Mouse (Mus musculus): ENCODE measurements around the gene Adamts16.

Adamts16 gene

DNA sequence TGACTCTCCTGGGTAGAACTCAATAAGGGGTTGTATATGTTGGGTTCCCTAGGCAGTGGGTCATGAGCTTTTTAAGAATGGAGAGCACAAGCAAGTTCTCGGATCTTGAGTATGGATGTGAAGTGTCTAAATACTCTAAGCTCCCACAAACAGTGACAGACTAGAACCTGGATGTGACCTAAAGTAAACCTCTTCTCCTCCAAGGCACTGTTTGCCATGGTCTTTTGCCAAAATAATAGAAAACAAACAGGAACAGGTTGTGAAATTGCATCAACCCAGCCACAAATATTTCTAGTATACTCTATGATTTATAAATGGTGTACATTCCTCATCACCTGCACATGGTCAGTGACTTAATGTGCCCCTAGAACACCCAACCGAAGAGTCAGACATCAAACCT, 79.0 kb downstream of the Adamts16 start:
- no peak for DNase-seq (ENCODE audit: low spot score in 2 of 2)

GRCm38 (mm10) chr13:70761312-70761711, 80.3 kb downstream of the Adamts16 start:
- DNase-seq (ENCODE audit: low spot score in 2 of 2), result no peak

- no peak for DNase-seq (ENCODE audit: low spot score in 2 of 2)
Observed at GRCm38 (mm10) chr13:70760186-70760585, 81.4 kb downstream of the Adamts16 start.

GRCm38 (mm10) chr13:70746294-70747008, 95.2 kb downstream of the Adamts16 start:
- no peak for DNase-seq (ENCODE audit: low spot score in 2 of 2)

GRCm38 (mm10) chr13:70744416-70745038, 97.1 kb downstream of the Adamts16 start:
- DNase-seq (ENCODE audit: low spot score in 2 of 2), result no peak

GRCm38 (mm10) chr13:70742693-70743092, 98.9 kb downstream of the Adamts16 start:
- DNase-seq (ENCODE audit: low spot score in 2 of 2), result no peak

DNA sequence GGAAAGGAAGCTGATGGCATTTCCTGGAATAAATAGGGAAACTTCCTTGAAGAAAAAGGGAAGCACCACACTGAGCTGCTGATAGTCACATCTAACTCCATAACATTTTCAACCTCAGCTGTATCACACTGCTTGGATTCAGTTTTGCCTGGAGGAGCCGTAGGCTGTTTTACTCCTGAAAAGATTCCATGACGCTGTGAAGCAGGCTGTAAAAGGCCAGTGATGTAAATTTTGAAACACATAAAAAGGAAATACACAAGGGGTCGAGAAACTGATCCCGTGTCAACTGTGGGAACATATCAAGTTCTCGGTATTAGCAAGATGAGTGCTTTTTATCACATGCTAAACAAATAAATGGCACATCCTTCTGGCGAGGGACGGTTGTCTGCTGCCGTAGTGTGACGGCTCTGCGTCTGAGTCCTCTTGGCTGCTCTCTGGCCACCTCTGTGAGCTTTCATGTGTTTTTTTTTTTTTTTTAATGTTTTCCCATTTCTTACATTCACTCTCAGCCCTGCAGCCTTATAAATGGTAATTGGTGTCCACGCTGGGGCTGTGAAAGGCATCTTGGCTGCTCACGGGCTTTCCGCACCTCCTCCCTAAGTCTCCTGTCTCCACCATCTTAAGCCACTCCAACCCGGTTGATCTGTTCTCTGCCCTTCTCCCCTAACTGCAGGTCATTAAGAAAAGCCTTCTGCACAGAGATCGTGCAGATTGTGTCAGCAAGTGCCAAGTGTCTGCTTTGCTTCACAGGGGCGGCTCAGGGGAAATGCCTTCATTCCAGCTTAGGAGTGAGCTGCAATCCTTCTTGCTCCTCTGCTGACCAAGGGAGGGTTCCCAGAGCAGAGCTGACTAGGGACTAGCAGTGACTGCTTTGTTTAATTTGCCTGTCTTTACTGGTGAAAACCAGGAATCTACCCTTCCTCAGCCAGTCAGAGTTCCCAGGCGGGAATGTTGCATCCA, 101.0 kb downstream of the Adamts16 start:
- DNase-seq (ENCODE audit: low spot score in 2 of 2), result no peak

- DNase-seq (ENCODE audit: low spot score in 2 of 2), result no peak
Observed at GRCm38 (mm10) chr13:70738781-70739180, 102.8 kb downstream of the Adamts16 start.

DNA sequence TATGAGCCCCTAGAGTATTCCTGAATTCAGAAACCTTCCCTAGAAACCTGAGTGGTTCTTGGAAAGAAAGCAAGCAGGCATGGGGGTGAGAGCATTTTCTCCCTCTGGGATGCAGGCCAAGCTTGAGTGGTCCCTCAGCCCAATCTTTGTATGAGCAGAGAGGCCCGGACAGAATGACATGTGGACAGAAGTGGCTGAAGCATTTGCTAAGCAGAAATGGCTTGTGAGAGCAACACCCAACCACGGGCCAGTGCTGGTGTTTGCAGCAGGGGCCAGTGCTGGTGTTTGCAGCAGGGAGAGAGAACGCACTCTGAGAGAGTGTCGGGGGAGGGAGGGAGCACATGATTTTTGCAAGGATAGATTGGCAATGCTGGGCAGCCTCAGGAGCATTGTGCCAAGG, 105.2 kb downstream of the Adamts16 start:
- no peak for DNase-seq (ENCODE audit: low spot score in 2 of 2)

GRCm38 (mm10) chr13:70734640-70735039, 107.0 kb downstream of the Adamts16 start:
- no peak for DNase-seq (ENCODE audit: low spot score in 2 of 2)

DNA sequence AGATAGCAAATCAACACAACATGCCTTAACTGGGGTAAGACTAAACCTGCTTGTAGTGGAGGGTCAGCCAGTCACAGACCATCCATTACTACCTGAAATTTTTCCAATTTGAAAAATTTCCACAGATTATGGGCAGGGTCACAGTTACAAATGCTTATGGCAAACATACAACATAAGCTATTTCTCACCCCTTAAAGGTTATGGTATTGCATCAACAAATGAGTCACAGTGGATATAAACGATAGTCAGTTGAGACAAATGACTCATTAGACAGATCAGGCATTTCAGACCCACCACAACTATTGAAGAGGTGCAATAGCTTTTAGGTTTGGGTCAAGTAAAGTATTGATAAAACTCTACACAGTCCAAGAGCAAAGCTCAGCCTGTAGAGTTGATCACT, 107.7 kb downstream of the Adamts16 start:
- DNase-seq (ENCODE audit: low spot score in 2 of 2), result no peak

DNA sequence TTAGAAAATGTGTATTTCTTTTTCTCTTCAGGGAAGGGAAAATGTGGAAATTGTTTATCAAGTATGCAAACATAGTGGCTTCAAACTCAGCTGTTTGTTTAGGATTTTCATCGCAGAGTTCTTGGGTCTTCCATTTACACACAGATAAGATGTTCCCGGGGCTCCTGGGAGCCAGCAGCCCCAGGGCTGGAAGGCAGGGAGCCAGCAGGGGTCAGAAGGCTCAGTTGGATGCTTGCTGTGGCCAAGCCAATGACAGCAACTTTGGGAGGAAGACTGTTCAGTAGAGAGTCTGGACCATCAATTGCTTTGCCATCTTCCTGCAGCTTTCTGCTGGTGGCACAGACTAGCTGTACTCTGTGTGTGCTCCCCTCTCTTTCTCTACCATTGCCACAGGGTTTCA, 108.4 kb downstream of the Adamts16 start:
- DNase-seq (ENCODE audit: low spot score in 2 of 2), result no peak

DNA sequence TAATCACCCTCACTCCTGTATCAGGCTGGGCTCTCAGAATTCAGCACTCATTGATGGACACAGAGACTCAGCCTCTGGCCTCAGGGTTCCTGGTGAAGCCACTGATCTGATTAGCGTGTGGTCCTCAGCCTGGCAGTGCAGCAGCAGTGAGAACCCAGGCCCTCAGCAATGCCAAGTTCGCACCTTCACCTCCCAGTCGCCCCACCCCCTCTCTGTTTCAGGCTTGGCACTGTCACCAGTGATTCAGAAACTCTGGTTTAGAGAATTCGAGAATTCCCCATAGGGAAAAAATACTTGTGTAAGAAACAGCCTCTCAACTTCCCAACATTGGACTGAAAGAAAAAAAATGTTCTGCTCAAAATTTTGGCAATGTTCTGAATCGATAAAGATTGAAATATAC, 108.8 kb downstream of the Adamts16 start:
- DNase-seq (ENCODE audit: low spot score in 2 of 2), result no peak

DNA sequence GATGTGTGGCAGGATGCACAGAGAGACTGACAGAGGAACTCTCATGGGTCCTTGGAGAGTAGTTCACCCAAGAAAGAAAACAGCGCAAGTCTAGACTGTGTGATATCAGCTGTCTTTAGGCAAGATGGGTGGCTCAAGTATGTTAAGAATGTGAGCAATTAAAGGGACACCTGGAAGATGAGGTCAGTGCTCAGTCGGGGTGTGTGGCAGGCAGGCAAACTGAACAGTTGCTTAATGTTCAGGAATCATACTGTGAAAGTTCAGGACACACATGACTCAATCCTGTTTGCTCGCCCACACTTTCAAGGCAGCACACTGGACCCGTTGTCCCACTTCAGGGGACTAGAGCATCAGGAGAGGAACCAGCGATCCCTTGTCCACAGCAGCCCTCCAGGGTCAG, 110.3 kb downstream of the Adamts16 start:
- DNase-seq (ENCODE audit: low spot score in 2 of 2), result no peak

- DNase-seq (ENCODE audit: low spot score in 2 of 2), result no peak
Observed at GRCm38 (mm10) chr13:70729996-70730395, 111.6 kb downstream of the Adamts16 start.

GRCm38 (mm10) chr13:70726249-70726648, 115.4 kb downstream of the Adamts16 start:
- no peak for DNase-seq (ENCODE audit: low spot score in 2 of 2)

- no peak for DNase-seq (ENCODE audit: low spot score in 2 of 2)
Observed at GRCm38 (mm10) chr13:70724635-70725034, 117.0 kb downstream of the Adamts16 start.

DNA sequence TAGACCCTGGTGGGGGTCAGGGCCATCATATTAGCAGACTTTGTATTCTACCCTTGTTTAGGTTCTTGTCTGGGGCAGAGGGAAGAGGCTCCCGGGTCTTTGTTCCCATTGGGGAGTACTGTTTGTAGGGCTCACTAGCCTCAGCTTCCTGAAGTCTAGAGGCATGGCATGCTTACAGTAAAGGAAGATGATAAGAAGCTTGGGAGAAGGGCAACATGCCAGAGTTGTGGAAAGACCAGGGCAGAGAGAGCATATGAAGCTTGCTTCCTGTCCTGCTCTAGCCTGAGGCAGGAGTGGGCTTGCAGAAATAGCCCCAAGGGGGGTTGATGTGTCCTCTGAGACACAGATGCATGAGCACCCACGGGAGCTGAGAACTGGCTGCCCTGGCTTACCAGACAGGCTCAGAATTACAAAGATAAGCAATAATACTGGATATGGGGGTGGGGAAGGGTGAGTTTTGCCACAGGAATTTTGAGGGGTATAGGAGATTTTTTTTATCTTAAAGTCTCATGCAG, 117.4 kb downstream of the Adamts16 start:
- no peak for DNase-seq (ENCODE audit: low spot score in 2 of 2)

GRCm38 (mm10) chr13:70719994-70720393, 121.6 kb downstream of the Adamts16 start:
- no peak for DNase-seq (ENCODE audit: low spot score in 2 of 2)

- no peak for DNase-seq (ENCODE audit: low spot score in 2 of 2)
Observed at GRCm38 (mm10) chr13:70718814-70719213, 122.8 kb downstream of the Adamts16 start.

DNA sequence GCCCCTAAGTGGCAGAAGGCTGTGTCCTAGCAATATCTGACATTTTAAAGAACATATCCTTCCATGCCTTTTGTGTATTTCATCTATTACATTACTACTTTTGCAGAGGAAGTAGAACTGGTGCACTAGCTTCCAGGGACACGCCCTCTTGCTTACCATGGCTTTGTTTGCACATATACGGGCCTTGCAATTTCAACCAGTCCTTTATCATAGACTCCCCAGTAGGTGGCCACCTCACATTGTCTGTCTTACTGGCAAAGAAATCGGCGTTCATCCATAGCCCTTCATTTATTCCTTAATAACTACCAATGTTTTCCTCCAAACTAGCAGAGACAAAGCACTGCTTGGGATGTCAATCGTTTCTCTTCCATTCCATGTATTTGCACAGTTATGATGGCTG, 125.6 kb downstream of the Adamts16 start:
- DNase-seq (ENCODE audit: low spot score in 2 of 2), result no peak

GRCm38 (mm10) chr13:70714081-70714775, 127.4 kb downstream of the Adamts16 start:
- peak; percentile 44 to 55 for DNase-seq (ENCODE audit: low spot score in 2 of 2)

Data from frontal cortex, postnatal 36 days (tissue).